Mouse (Mus musculus) forebrain, embryonic 11.5 days (tissue): ENCODE data around the gene Etv3. TPM values are rescaled to one million over a fixed set of nuclear protein-coding genes. Genes with fewer than 3 reads are reported as not detected.
"Not testable (repeated sequence)": the region's sequence is repeated elsewhere in the genome, so short reads cannot be mapped to it uniquely, and the experiment has no call there.

Experiments
- ATAC-seq: fragments of 200-750 bp; cut with Nextera tagmentation; replicated peaks from 2 replicates; pipeline ENCODE4 v1.8.0; 2017; ENCODE audit warnings: moderate TSS enrichment; ENCODE audit not compliant: low FRiP score
- DNase-seq: peaks from one replicate; pipeline ENCODE4 v3.0.0-alpha.2; 2017; ENCODE audit warnings: low spot score
- H3K27ac ChIP-seq: fragments of 300-500 bp; sonication (generic); 2 replicates; pipeline ENCODE4 v1.5.1; 2014; ENCODE audit warnings: low read depth, low read length
- H3K27me3 ChIP-seq: fragments of 300-500 bp; sonication (generic); 2 replicates; pipeline ENCODE4 v1.6.1; 2014; ENCODE audit warnings: mild to moderate bottlenecking, low read length, mixed read lengths; ENCODE audit not compliant: control insufficient read depth, insufficient read depth
- H3K36me3 ChIP-seq: fragments of 300-500 bp; sonication (generic); 2 replicates; pipeline ENCODE4 v1.6.1; 2014; ENCODE audit warnings: mild to moderate bottlenecking, low read length, moderate library complexity, mixed read lengths; ENCODE audit not compliant: control insufficient read depth, insufficient read depth
- H3K4me1 ChIP-seq: fragments of 300-500 bp; sonication (generic); replicated peaks from 2 replicates; pipeline ENCODE4 v1.6.1; 2014; ENCODE audit warnings: low read length, mixed read lengths; ENCODE audit not compliant: control insufficient read depth, insufficient read depth
- H3K4me2 ChIP-seq: fragments of 300-500 bp; sonication (generic); 2 replicates; pipeline ENCODE4 v1.6.1; 2014; ENCODE audit warnings: low read depth, mild to moderate bottlenecking, low read length, moderate library complexity, mixed read lengths; ENCODE audit not compliant: severe bottlenecking
- H3K4me3 ChIP-seq: fragments of 300-500 bp; sonication (generic); 2 replicates; pipeline ENCODE4 v1.5.1; 2014; ENCODE audit warnings: low read depth, low read length
- H3K9ac ChIP-seq: fragments of 300-500 bp; sonication (generic); 2 replicates; pipeline ENCODE4 v1.6.1; 2014; ENCODE audit warnings: low read length
- H3K9me3 ChIP-seq: fragments of 300-500 bp; sonication (generic); 2 replicates; pipeline ENCODE4 v1.6.1; 2016; ENCODE audit warnings: low read length, mixed read lengths; ENCODE audit not compliant: control insufficient read depth
- WGBS: fragments of 180-500 bp; shearing (Covaris S2); extraction: QIAGEN DNeasy Blood & Tissue Kit; methylation state at CpG from one replicate; pipeline ENCODE4 v1.1.7; 2014; 5-methylcytosine and 5-hydroxymethylcytosine counted together
- polyA plus RNA-seq: library from polyadenylated mRNA; unstranded; fragments of >200 nt; fragmentation: Nextera tagmentation; extraction: Ambion mirVana; gene quantifications from 2 replicates; pipeline ENCODE4 v1.2.1, GENCODE M21; 2014

Etv3 gene
- 9.1 and 10.6 TPM in 2 replicates for polyA plus RNA-seq

DNA sequence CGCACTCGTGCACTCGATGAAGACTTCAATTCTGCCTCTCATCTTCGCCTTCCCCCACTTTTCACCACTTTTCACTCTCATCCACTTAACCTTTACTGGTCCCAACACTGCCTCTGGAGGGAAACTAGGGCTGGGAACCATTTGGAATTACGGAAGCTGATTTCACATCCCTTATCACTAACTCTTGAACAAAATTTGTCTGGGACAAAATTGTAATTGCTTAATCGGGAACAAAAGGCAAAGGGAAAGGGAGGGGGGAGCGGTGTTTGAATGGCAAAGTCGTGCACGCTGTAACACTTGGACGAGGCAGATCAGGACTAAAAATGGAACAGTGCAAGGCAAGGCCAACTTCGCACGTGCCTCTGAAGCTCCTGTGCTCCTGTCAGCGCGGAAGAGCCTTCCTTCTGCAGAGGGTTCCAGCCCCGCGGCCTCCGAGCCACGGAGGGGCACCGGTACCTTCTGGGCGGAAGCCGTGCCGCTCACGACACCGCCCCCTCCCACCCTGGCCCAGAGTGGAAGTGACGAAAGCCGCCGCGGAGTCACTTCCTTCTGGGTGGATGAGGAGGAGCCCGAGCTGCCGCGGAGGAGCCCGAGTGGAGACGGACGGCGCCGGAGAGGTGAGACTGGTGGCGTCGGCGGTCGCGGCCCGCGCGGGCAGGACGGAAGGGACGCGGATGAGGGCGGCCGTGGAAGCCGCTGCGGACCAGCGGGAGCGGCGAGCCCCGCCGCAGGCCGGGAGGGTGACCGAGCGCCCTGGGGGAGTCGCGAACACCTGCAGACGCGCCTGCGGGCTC, at the start of gene Etv3:
TSS of gene Etv3 (plus strand) at position 365 of the 794 bp plus-strand sequence.
- peak; percentile 97 for ATAC-seq
- H3K36me3 ChIP-seq, result peaks cover 8% of the 10 kb centered on the region
- WGBS, result 5% methylated on average over 58 of the region's 64 CpGs

DNA sequence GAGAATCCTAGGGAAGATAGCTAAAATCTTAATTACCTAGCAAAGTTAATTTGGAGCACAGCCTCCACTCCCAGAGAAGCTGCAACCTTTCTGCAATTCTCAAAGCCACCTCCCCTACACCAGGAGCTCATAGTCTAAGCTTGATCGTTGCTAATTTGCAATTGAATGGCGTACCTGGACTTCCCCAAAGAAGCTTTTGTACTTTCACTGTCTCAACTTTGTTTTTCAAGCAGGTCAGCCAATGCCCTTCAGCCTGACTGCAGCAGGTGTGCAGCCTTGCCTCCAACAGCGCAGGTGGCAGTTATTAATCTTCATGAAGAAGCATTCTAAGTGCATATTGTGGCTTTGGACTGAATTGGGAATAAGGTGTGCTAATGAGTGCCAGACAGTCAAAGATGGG, 47.3 kb upstream of the Etv3 start:
- not testable (repeated sequence) for ATAC-seq, H3K36me3 ChIP-seq, H3K4me3 ChIP-seq, H3K27ac ChIP-seq, H3K9ac ChIP-seq, H3K4me1 ChIP-seq, H3K4me2 ChIP-seq, H3K27me3 ChIP-seq, H3K9me3 ChIP-seq, DNase-seq
- WGBS, result 85% methylated on average over 3 of the region's 3 CpGs

More for the DNA sequence above, at the start of gene Etv3:
- H3K4me3 ChIP-seq, result peak within 1 kb of the TSS; percentile 99
- 0 out of 2 replicates have a peak, but pooled peaks cover 4% of the 10 kb centered on the region for H3K4me1 ChIP-seq
- H3K27ac ChIP-seq, result 0 out of 2 replicates have a peak within 1 kb of the TSS, but pooled peaks have one; percentile 39
- no peaks in the 10 kb centered on the region for H3K9me3 ChIP-seq
- H3K9ac ChIP-seq, result peak within 1 kb of the TSS; percentile 98
- peak within 1 kb of the TSS; percentile 84 for H3K4me2 ChIP-seq
- DNase-seq, result peak; percentile 93
- H3K27me3 ChIP-seq, result no peaks in the 10 kb centered on the region; the same call in 1 of the 2 replicates

DNA sequence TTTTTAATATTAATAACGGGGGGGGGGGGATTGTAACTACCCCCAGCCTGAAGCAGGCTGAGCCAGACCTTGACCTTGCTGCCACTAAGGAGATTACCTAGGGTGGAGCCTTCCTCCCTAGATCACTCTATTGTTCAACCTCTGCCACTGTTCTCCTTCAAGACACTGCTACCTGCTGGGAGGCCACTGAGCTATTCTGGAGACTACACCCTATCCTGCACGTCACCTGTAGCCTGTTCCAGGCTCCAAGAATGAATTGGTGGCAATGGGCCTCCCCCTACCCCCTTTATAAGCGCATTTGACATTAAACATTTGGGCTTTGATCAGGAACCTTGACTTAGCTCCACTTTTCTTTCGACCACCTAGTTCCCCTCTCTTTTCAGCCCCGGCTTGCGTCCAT, 46.6 kb upstream of the Etv3 start:
- H3K36me3 ChIP-seq, H3K27me3 ChIP-seq, H3K27ac ChIP-seq, H3K9ac ChIP-seq, H3K4me3 ChIP-seq, DNase-seq, ATAC-seq, H3K9me3 ChIP-seq, H3K4me2 ChIP-seq, H3K4me1 ChIP-seq: not testable (repeated sequence)
- 83% methylated on average over 6 of the region's 6 CpGs for WGBS

DNA sequence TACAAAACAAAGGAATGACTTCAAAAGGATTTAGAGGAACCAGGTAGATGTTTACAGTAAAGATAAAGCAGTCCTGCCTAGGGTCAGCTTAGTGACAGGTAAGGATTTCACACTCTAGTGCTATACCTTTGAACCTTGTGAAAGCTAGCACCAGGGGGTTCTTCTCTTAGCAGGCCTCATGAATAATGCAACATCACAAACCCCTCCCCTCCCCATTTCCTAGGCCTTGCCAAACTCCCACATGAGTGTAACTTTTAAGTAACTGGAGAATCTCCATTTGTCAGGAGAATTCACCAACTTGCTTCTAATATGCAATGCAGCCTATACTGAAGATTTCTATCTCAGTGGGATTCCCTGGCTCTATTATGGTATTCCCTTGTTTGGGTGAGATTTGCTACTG, 46.0 kb upstream of the Etv3 start:
- H3K36me3 ChIP-seq, H3K27me3 ChIP-seq, H3K4me1 ChIP-seq, H3K27ac ChIP-seq, ATAC-seq, DNase-seq, H3K4me2 ChIP-seq, H3K9ac ChIP-seq, H3K9me3 ChIP-seq, H3K4me3 ChIP-seq: not testable (repeated sequence)

DNA sequence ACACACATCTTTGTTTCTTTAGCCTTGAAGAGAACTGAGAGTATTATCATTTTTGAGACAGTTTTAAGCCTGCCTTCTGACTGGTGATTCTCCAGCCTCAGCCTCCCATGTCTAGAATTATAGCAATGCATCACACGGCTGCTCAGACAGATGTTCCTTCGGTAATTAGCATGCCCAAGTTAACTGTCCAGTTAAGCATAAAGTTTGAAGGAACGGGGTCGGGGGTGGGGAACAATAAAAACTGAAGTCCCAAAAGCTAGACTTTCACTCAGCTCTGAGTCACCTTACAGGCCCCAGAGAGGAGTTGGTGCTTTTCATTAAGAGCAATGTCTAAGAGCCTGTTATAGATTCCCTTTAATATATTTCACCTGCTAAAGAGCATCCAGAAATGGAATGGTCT, 37.8 kb upstream of the Etv3 start:
- no peak overlapping the region for H3K27ac ChIP-seq
- no peaks in the 10 kb centered on the region for H3K9me3 ChIP-seq
- no peak overlapping the region for H3K4me3 ChIP-seq
- ATAC-seq, result no peak
- H3K27me3 ChIP-seq, result no peaks in the 10 kb centered on the region
- no peak overlapping the region for H3K9ac ChIP-seq
- DNase-seq, result no peak
- 73% methylated on average over 4 of the region's 4 CpGs for WGBS
- H3K4me2 ChIP-seq, result no peak overlapping the region
- H3K4me1 ChIP-seq, result no peaks in the 10 kb centered on the region
- no peaks in the 10 kb centered on the region for H3K36me3 ChIP-seq

DNA sequence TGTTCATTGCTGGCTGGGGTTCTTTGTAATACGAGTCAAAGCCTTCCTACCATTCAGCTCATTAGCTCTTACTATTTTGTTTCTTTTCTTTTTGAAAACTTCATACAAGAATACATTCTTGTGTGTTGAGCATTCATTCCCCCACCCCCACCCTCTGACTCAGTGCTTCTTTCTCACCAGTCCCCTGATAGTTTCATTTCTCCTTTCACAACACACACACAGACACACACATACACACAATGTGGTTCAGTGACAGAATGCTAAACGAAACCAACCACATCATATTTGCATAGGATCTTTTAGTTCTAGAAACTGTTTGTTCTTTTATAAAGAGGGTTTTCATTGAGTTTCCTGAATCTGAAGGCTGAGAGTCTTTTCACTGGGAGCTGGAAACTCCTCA, 37.3 kb upstream of the Etv3 start:
- 32% methylated on average over 2 of the region's 2 CpGs for WGBS
- no peak overlapping the region for H3K9ac ChIP-seq
- no peak overlapping the region for H3K4me2 ChIP-seq
- H3K27me3 ChIP-seq, result no peaks in the 10 kb centered on the region
- H3K27ac ChIP-seq, result no peak overlapping the region
- H3K9me3 ChIP-seq, result no peaks in the 10 kb centered on the region
- no peak overlapping the region for H3K4me3 ChIP-seq
- no peaks in the 10 kb centered on the region for H3K36me3 ChIP-seq
- DNase-seq (no peak), ATAC-seq (no peak)
- no peaks in the 10 kb centered on the region for H3K4me1 ChIP-seq

DNA sequence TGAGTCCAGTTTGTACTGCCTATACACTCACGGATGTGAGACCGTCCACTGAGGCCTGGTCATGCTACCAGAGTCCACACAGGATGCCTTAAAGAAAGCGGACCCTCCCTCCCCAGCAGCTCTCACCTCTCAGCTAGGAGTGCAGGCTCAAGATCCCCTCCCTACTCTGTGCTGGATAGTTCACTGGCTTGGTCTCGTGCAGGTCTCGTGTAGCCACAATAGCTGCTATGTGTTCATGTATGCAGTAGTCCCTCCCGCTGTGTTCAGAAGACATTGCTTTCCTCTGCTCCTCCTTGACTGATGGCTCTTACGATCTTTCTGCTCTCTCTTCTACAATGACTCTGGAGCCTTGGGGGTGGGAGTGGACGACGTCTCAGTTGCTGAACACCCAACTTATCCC, 26.9 kb upstream of the Etv3 start:
- DNase-seq (no peak), ATAC-seq (no peak)
- Histone ChIP-seq H3K27ac (no peak overlapping the region), H3K9me3 (no peaks in the 10 kb centered on the region), H3K4me1 (no peaks in the 10 kb centered on the region), H3K9ac (no peak overlapping the region), H3K27me3 (no peaks in the 10 kb centered on the region), H3K4me2 (no peak overlapping the region), H3K4me3 (no peak overlapping the region), H3K36me3 (no peaks in the 10 kb centered on the region)
- WGBS, result 84% methylated on average over 9 of the region's 9 CpGs

DNA sequence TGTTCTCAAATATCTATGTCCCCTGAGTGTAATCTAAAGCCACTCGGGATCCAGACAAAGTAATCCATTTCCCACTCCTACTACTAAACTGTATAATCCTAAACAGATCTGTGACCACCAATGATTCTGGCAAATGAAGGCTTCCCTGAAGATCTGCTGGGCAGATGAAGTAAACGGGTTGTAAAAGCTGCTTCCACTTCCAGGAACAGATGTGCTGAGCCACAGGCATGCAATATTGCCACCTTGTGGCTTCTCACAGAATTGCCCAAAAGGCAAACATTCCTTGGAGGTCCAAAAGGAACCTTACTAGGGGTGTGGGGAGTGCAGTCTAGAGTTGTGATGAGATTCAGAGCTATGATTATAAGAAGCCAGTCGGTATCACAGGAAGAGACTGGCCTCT, 26.1 kb upstream of the Etv3 start:
- Histone ChIP-seq H3K27me3 (no peaks in the 10 kb centered on the region), H3K9ac (no peak overlapping the region), H3K27ac (no peak overlapping the region), H3K36me3 (no peaks in the 10 kb centered on the region), H3K9me3 (no peaks in the 10 kb centered on the region), H3K4me3 (no peak overlapping the region), H3K4me2 (no peak overlapping the region), H3K4me1 (no peaks in the 10 kb centered on the region)
- DNase-seq (peak; percentile 80), ATAC-seq (0 out of 2 replicates have a peak, but pooled peaks have one; percentile 18)
- WGBS, result 18% methylated on average over 3 of the region's 3 CpGs
